Mouse (Mus musculus) forebrain, postnatal 0 days (tissue): ENCODE measurements around the gene Wdr92. TPM values are rescaled to one million over a fixed set of nuclear protein-coding genes. Genes with fewer than 3 reads are reported as not detected.
A peak's percentile ranks its signal among the peaks of the same experiment; 100 is the strongest.

Experiments used
- ATAC-seq: fragments of 200-750 bp; cut with Nextera tagmentation; 2 replicates; pipeline ENCODE4 v1.8.0; 2017; ENCODE audit warnings: mild to moderate bottlenecking, moderate library complexity
- DNase-seq: peaks from one replicate; pipeline ENCODE4 v3.0.0-alpha.2; 2015
- H3K27ac ChIP-seq: fragments of 300-500 bp; sonication (generic); 2 replicates; pipeline ENCODE4 v1.5.1; 2014; ENCODE audit warnings: low read depth, mild to moderate bottlenecking, antibody characterized with exemption, low read length, moderate library complexity, mixed read lengths
- H3K27me3 ChIP-seq: fragments of 300-500 bp; sonication (generic); 2 replicates; pipeline ENCODE4 v1.6.1; 2014; ENCODE audit warnings: mild to moderate bottlenecking, low read length, mixed read lengths; ENCODE audit not compliant: insufficient read depth
- H3K36me3 ChIP-seq: fragments of 300-500 bp; sonication (generic); 2 replicates; pipeline ENCODE4 v1.6.1; 2014; ENCODE audit warnings: mild to moderate bottlenecking, moderate library complexity; ENCODE audit not compliant: insufficient read depth
- H3K4me1 ChIP-seq: fragments of 300-500 bp; sonication (generic); 2 replicates; pipeline ENCODE4 v1.6.1; 2014; ENCODE audit warnings: antibody characterized with exemption; ENCODE audit not compliant: insufficient read depth
- H3K4me2 ChIP-seq: fragments of 300-500 bp; sonication (generic); 2 replicates; pipeline ENCODE4 v1.6.1; 2014; ENCODE audit warnings: low read depth, mild to moderate bottlenecking, moderate library complexity
- H3K4me3 ChIP-seq: fragments of 300-500 bp; sonication (generic); 2 replicates; pipeline ENCODE4 v1.5.1; 2014; ENCODE audit warnings: low read depth, low read length, mixed read lengths
- H3K9ac ChIP-seq: fragments of 300-500 bp; sonication (generic); 2 replicates; pipeline ENCODE4 v1.6.1; 2014; ENCODE audit warnings: mild to moderate bottlenecking
- H3K9me3 ChIP-seq: fragments of 300-500 bp; sonication (generic); 2 replicates; pipeline ENCODE4 v1.6.1; 2016; ENCODE audit warnings: low read length
- CTCF ChIP-seq: sonication (generic); IDR thresholded peaks from 2 replicates; pipeline ENCODE4 v1.5.1; 2016; ENCODE audit warnings: antibody characterized with exemption, control low read depth, low read depth
- WGBS: fragments of 180-500 bp; shearing (Covaris S2); extraction: QIAGEN DNeasy Blood & Tissue Kit; methylation state at CpG from one replicate; pipeline ENCODE4 v1.1.7; 2014; 5-methylcytosine and 5-hydroxymethylcytosine counted together
- polyA plus RNA-seq: library from polyadenylated mRNA; unstranded; fragments of >200 nt; fragmentation: Nextera tagmentation; extraction: Ambion mirVana; gene quantifications from 2 replicates; pipeline ENCODE4 v1.2.1, GENCODE M21; 2015
- total RNA-seq: library from RNA; depleted of rRNA; stranded (reverse); fragments of >200 nt; gene quantifications from 2 replicates; pipeline ENCODE4 v1.2.3, GENCODE M21; 2014

The Wdr92 gene
- total and polyA plus RNA-seq, 2 experiments from 2014 or later, result 11.9 to 13.0 TPM

- no peak for DNase-seq
- H3K4me2 ChIP-seq, result no peak overlapping the region
- no peak overlapping the region for H3K27ac ChIP-seq
- TF ChIP-seq CTCF, result no peak
- no peak overlapping the region for H3K4me3 ChIP-seq
- no peaks in the 10 kb centered on the region for H3K4me1 ChIP-seq
- no peak for ATAC-seq
- WGBS, result 88% methylated on average over 6 of the region's 6 CpGs
- no peaks in the 10 kb centered on the region for H3K27me3 ChIP-seq
- peaks cover 36% of the 10 kb centered on the region for H3K36me3 ChIP-seq
- H3K9ac ChIP-seq, result no peak overlapping the region
- H3K9me3 ChIP-seq, result no peaks in the 10 kb centered on the region
Measured at GRCm38 (mm10) chr11:17202481-17202880, 20.6 kb downstream of the Wdr92 start.

DNA sequence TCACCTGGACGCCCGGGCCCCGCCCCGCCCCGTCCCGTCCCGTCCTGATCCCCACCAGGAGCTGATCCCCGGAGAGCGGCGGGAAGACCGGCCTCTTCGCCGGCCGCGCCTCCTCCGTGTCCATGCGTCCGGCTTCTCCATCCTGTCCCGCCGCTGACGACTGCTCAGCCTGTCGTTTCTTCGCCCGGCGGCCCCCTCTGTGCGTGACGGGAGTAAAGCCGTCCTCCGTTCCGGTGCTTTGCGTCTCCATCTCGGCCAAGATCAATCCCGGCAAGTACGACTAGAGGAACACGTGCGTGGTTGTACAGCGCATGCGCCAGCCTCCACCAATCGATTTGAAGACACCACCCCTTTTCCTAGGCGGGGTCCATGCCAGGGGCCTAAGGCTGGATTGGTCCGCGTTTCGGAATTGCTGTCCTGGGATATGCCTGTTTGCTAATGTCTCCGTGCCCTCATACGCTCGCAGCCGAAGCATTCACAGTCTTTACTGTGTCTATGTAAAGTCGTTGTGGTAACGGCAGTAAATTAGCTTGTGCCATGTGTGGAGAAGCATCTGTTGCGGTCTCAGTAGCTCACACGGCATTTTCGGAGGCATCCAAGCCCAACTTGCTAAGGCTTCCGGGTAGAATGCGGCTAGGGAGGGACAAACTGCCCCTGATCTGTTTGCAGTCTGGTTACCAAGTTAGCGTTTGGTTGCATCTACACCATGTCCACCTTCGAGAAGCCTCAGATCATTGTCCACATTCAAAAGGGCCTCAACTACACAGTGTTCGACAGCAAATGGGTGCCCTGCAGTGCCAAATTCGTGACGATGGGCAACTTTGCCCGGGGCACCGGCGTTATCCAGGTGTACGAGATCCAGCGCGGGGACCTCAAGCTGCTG is 29.6 kb downstream of the Wdr92 start, which contains the start of gene Pno1:
TSS of gene Pno1 (minus strand) at position 311 of the 883 bp plus-strand sequence.
- H3K9me3 ChIP-seq, result no peaks in the 10 kb centered on the region
- H3K4me1 ChIP-seq, result peaks cover 11% of the 10 kb centered on the region; the same call in 1 of the 2 replicates
- 0 out of 2 replicates have a peak, but pooled peaks cover 6% of the 10 kb centered on the region for H3K36me3 ChIP-seq
- TF ChIP-seq CTCF, result no peak
- no peaks in the 10 kb centered on the region for H3K27me3 ChIP-seq
- H3K9ac ChIP-seq, result peak within 1 kb of the TSS; percentile 60
- H3K4me3 ChIP-seq, result peak within 1 kb of the TSS; percentile 70
- H3K4me2 ChIP-seq, result peak within 1 kb of the TSS; percentile 56
- WGBS, result under 1% methylated on average over 65 of the region's 65 CpGs
- ATAC-seq (peak; percentile 98), DNase-seq (peak; percentile 99)
- H3K27ac ChIP-seq, result peak within 1 kb of the TSS; percentile 72

- WGBS, result 3% methylated on average over 10 of the region's 10 CpGs
Measured at GRCm38 (mm10) chr11:17212141-17212495, 30.2 kb downstream of the Wdr92 start.

GRCm38 (mm10) chr11:17212903-17213509 is 31.1 kb downstream of the Wdr92 start:
- Histone ChIP-seq H3K27me3 (no peaks in the 10 kb centered on the region), H3K36me3 (0 out of 2 replicates have a peak, but pooled peaks cover 3% of the 10 kb centered on the region), H3K9ac (peak overlapping the region; percentile 60; the same call in 1 of the 2 replicates), H3K4me3 (no peak overlapping the region), H3K4me2 (peak overlapping the region; percentile 56; the same call in 1 of the 2 replicates), H3K4me1 (peaks cover 11% of the 10 kb centered on the region; the same call in 1 of the 2 replicates), H3K27ac (no peak overlapping the region), H3K9me3 (no peaks in the 10 kb centered on the region)
- 62% methylated on average over 5 of the region's 5 CpGs for WGBS
- no peak for TF ChIP-seq CTCF
- DNase-seq (no peak), ATAC-seq (no peak)

More at GRCm38 (mm10) chr11:17212141-17212495, 30.2 kb downstream of the Wdr92 start:
- DNase-seq (no peak), ATAC-seq (peak; percentile 30)
- peaks cover 11% of the 10 kb centered on the region; the same call in 1 of the 2 replicates for H3K4me1 ChIP-seq
- H3K27ac ChIP-seq, result peak overlapping the region; percentile 72
- no peaks in the 10 kb centered on the region for H3K27me3 ChIP-seq
- no peaks in the 10 kb centered on the region for H3K9me3 ChIP-seq
- 0 out of 2 replicates have a peak, but pooled peaks cover 5% of the 10 kb centered on the region for H3K36me3 ChIP-seq
- TF ChIP-seq CTCF, result no peak
- H3K9ac ChIP-seq, result peak overlapping the region; percentile 60
- H3K4me3 ChIP-seq, result peak overlapping the region; percentile 70
- H3K4me2 ChIP-seq, result peak overlapping the region; percentile 56

DNA sequence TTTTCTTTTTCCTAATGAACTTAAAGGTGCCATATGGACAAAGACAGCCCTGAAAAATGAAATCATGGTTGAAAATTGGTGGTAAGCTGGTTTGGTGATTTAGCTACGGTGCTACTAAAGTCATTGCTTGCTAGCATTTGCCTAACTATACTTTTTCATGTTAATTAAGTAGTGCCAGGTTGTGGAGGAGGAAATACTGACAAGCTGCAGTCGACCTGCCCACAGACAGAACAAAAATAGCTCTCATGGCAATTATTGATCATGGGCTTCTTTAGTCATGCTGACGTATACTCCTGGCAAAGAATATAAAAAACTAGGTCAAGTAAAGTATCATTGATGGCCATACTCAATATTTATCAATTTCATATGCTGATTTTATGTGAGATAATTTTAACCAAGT is 33.6 kb downstream of the Wdr92 start:
- peaks cover under 1% of the 10 kb centered on the region; the same call in 1 of the 2 replicates for H3K36me3 ChIP-seq
- no peak overlapping the region for H3K27ac ChIP-seq
- 91% methylated on average over 3 of the region's 3 CpGs for WGBS
- peaks cover 10% of the 10 kb centered on the region; the same call in 1 of the 2 replicates for H3K4me1 ChIP-seq
- H3K9me3 ChIP-seq, result no peaks in the 10 kb centered on the region
- H3K9ac ChIP-seq, result no peak overlapping the region
- DNase-seq, result no peak
- H3K4me3 ChIP-seq, result no peak overlapping the region
- H3K4me2 ChIP-seq, result no peak overlapping the region
- ATAC-seq, result no peak
- no peaks in the 10 kb centered on the region for H3K27me3 ChIP-seq
- no peak for TF ChIP-seq CTCF

- DNase-seq (no peak), ATAC-seq (no peak)
- no peak overlapping the region for H3K9ac ChIP-seq
- 96% methylated on average over 8 of the region's 8 CpGs for WGBS
- no peaks in the 10 kb centered on the region for H3K4me1 ChIP-seq
- no peak overlapping the region for H3K4me3 ChIP-seq
- no peak overlapping the region for H3K4me2 ChIP-seq
- H3K27ac ChIP-seq, result no peak overlapping the region
- no peak for TF ChIP-seq CTCF
- H3K36me3 ChIP-seq, result peaks cover 14% of the 10 kb centered on the region
- no peaks in the 10 kb centered on the region for H3K9me3 ChIP-seq
- H3K27me3 ChIP-seq, result no peaks in the 10 kb centered on the region
Measured at GRCm38 (mm10) chr11:17221126-17221525, 39.2 kb downstream of the Wdr92 start.
